Mouse (Mus musculus): ENCODE measurements around the gene Bean1. TPM values are rescaled to one million over a fixed set of nuclear protein-coding genes. Genes with fewer than 3 reads are reported as not detected.

Bean1 gene
- polyA plus RNA-seq, 2 experiments = 0.02 TPM; not detected in 1

GRCm38 (mm10) chr8:104268368-104268767, 98.1 kb downstream of the Bean1 start:
- Histone ChIP-seq H3K9me3 (ENCODE audit: control insufficient read depth, low read length) (no peaks in the 10 kb centered on the region), H3K27me3 (ENCODE audit: control insufficient read depth, insufficient read depth, low read length) (no peaks in the 10 kb centered on the region), H3K9ac (replicated peaks) (no peak overlapping the region), H3K4me3 (ENCODE audit: insufficient read depth in 1 of 2, low read depth in 2 of 2, low read length in 2 of 2) (no peak overlapping the region), H3K36me3 (replicated peaks; ENCODE audit: control insufficient read depth, insufficient read depth, low read depth) (no peaks in the 10 kb centered on the region), H3K4me1 (replicated peaks; ENCODE audit: control insufficient read depth in 2 of 2, insufficient read depth in 2 of 2, low read length in 1 of 2) (no peaks in the 10 kb centered on the region), H3K27ac (no peak overlapping the region), H3K4me2 (ENCODE audit: low read depth) (no peak overlapping the region)
- DNase-seq (ENCODE audit: low read depth in 3 of 3, low spot score in 3 of 3) (no peak), ATAC-seq (ENCODE audit: insufficient read depth) (no peak)
- TF ChIP-seq EP300 (IDR thresholded peaks at IDR 0.05; ENCODE audit: low read depth) (no peak), CTCF (IDR thresholded peaks at IDR 0.05; ENCODE audit: low read depth) (no peak)

Other genes with a start within 250 kb of the Bean1 start
- 11.3 and 11.6 TPM in 2 replicates for gene Cdh5, start 68.8 kb upstream of the Bean1 start, polyA plus RNA-seq (2012; rRNA removed)
- 7.3 and 8.5 TPM in 2 replicates for gene Cdh5, start 68.8 kb upstream of the Bean1 start, polyA plus RNA-seq (2014; fragmentation: Nextera tagmentation; extraction: Ambion mirVana)
- 3.1 and 3.9 TPM in 2 replicates for gene Tk2, start 78.1 kb downstream of the Bean1 start, polyA plus RNA-seq (2012; rRNA removed)
- gene Tk2, start 78.1 kb downstream of the Bean1 start, polyA plus RNA-seq (2014; fragmentation: Nextera tagmentation; extraction: Ambion mirVana) = 4.9 and 7.0 TPM in 2 replicates
- 10.2 and 13.6 TPM in 2 replicates for gene Cklf, start 80.4 kb downstream of the Bean1 start, polyA plus RNA-seq (2012; rRNA removed)
- gene Cklf, start 80.4 kb downstream of the Bean1 start, polyA plus RNA-seq (2014; fragmentation: Nextera tagmentation; extraction: Ambion mirVana) = 16.5 and 17.9 TPM in 2 replicates
- not detected in 2 replicates for gene Cmtm2a, start 122.7 kb downstream of the Bean1 start, polyA plus RNA-seq (2012; rRNA removed)
- gene Cmtm2a, start 122.7 kb downstream of the Bean1 start, polyA plus RNA-seq (2014; fragmentation: Nextera tagmentation; extraction: Ambion mirVana) = not detected in 2 replicates
- not detected in 2 replicates for gene Gm45711, start 139.6 kb downstream of the Bean1 start, polyA plus RNA-seq (2012; rRNA removed)
- not detected in 2 replicates for gene Gm45711, start 139.6 kb downstream of the Bean1 start, polyA plus RNA-seq (2014; fragmentation: Nextera tagmentation; extraction: Ambion mirVana)
- gene Cmtm1, start 139.7 kb downstream of the Bean1 start, polyA plus RNA-seq (2012; rRNA removed) = not detected in 2 replicates
- gene Cmtm1, start 139.7 kb downstream of the Bean1 start, polyA plus RNA-seq (2014; fragmentation: Nextera tagmentation; extraction: Ambion mirVana) = not detected in 2 replicates
- not detected in 2 replicates for gene Gm11020, start 151.1 kb downstream of the Bean1 start, polyA plus RNA-seq (2012; rRNA removed)
- not detected in 2 replicates for gene Gm11020, start 151.1 kb downstream of the Bean1 start, polyA plus RNA-seq (2014; fragmentation: Nextera tagmentation; extraction: Ambion mirVana)
- gene Cmtm2b, start 151.8 kb downstream of the Bean1 start, polyA plus RNA-seq (2012; rRNA removed) = not detected in 2 replicates
- not detected in 2 replicates for gene Cmtm2b, start 151.8 kb downstream of the Bean1 start, polyA plus RNA-seq (2014; fragmentation: Nextera tagmentation; extraction: Ambion mirVana)
- 14.0 and 14.3 TPM in 2 replicates for gene Cmtm3, start 169.0 kb downstream of the Bean1 start, polyA plus RNA-seq (2012; rRNA removed)
- 14.1 and 14.6 TPM in 2 replicates for gene Cmtm3, start 169.0 kb downstream of the Bean1 start, polyA plus RNA-seq (2014; fragmentation: Nextera tagmentation; extraction: Ambion mirVana)
- 1.7 TPM in 2 replicates for gene Cmtm4, start 225.4 kb downstream of the Bean1 start, polyA plus RNA-seq (2012; rRNA removed)
- gene Cmtm4, start 225.4 kb downstream of the Bean1 start, polyA plus RNA-seq (2014; fragmentation: Nextera tagmentation; extraction: Ambion mirVana) = 0.44 and 0.54 TPM in 2 replicates

All from liver, embryonic 14.5 days (tissue).